Mouse (Mus musculus) cerebellum, postnatal 10 days (tissue): Measurements from ENCODE around the gene Vmn1r100.
"Not testable (repeated sequence)": the region's sequence is repeated elsewhere in the genome, so short reads cannot be mapped to it uniquely, and the experiment has no call there.

Source experiments
- DNase-seq, 2 experiments: peaks; one replicate each; pipeline ENCODE4 v3.0.0; 2021; ENCODE audit warnings: mixed read lengths in 2 of 2

The Vmn1r100 gene

GRCm38 (mm10) chr7:20417642-20418041 is at the start of gene Vmn1r100:
Gene Vmn1r100 (plus strand): TSS chr7:20417942.
- not testable (repeated sequence) for DNase-seq

- not testable (repeated sequence) for DNase-seq
Observed at GRCm38 (mm10) chr7:20375310-20375709, 42.4 kb upstream of the Vmn1r100 start, which contains the start of gene Gm5728. Gene Gm5728 (minus strand): TSS chr7:20375410.

DNA sequence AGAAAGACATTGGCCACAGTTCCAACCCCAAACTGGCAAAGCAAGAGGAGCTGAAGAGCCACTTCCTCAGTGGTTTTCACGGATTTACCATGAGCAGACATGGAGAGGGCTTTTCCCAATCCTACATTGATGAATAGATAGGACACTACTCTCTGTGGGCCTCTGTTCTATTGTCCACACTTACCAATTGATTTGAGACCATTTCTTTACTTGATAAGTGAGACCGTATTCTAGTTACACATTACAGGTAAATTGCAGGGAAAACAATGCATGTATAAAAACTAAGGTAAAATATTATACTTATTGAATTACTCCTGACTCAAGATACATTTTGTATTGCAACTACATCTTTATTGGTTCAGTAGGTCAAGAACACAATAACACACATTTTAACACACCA is 24.8 kb downstream of the Vmn1r100 start, which contains the start of gene Vmn1r101:
Gene Vmn1r101, minus strand, starts transcription at position 101 of the 400 bp plus-strand sequence.
- DNase-seq = not testable (repeated sequence)
